Mouse (Mus musculus): ENCODE data around the gene Fktn.

DNA sequence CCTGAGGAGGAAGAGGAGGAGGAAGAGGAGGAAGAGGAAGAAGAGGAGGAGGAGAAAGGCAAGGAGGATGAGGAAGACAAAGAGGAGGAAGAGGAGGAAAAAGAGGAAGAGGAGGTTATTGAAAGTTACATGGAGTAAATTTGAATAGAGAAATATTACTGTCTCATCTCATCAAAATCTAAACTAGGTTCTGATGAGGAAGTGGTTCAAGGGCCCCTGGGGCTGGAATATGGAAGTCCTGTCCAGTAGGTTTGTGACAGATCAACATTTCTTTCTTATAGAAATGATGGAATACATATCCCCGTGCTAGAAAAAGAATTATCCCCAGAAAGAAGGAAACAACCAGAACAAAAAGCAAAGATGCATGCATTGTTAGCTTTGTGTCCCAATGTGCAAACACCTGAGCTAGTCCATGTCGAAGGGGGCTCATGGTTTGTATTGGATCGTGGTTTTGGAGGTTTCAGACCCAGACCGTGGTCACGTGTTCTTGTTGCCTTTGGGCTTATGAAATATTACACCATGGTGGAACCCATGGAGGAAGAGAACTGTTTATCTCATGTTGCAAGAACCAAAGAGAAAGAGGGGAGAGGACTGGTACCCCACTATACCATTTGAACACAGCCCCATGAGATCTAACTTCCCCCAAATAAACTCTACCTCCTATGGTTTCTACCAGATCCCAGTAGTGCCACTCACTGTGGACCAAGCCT is 80.6 kb downstream of the Fktn start:
- TF ChIP-seq CTCF (IDR thresholded peaks at IDR 0.05; ENCODE audit: control insufficient read depth, insufficient read depth, insufficient replicate concordance, low read depth, low read length) (no peak), POLR2A (IDR thresholded peaks at IDR 0.05; ENCODE audit: control insufficient read depth, low read depth, low read length) (no peak)
